Mouse (Mus musculus): ENCODE data around the gene Zfp316.

Zfp316 gene

DNA sequence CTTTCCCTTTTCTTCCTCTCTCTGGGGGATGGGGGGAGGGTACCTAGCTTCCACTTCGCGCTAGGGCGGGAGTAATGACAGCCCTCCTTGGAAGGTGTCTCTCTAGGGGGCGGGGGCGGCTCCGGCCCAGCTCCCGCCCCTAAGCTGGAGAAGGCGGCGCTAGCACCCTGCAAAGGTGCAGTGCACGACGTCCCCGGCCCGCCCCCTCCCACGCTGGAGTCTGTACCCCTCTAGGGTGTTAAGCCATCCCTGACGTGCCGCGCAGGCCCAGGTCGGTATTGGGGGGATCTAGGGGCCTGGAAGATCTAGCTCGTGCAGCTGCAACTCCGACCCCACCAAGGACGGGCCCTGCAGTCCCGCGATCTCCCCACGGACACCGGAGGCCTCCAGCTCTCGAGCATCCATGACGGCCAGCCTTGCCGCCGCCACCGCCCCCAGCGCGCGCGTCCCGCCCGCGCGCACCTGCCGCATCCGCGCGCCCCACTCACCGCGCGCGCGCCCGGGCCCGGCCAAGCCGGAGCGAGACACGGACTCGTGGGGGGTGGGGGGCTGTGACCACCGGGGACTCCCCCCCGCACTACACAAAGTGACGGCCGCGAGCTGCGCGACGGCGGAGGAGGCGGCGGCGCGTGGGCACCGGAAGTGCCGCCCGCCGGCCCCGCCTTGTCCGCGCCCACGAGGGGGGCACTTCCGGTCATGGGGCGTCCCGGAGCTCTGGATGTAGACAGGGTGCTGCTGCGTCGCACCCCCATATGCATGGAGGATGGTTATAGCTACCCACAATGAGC lies at the start of gene Zfp316:
Gene Zfp316, minus strand, starts transcription at position 660 of the 788 bp plus-strand sequence.
- DNase-seq, result peak; percentile 73

DNA sequence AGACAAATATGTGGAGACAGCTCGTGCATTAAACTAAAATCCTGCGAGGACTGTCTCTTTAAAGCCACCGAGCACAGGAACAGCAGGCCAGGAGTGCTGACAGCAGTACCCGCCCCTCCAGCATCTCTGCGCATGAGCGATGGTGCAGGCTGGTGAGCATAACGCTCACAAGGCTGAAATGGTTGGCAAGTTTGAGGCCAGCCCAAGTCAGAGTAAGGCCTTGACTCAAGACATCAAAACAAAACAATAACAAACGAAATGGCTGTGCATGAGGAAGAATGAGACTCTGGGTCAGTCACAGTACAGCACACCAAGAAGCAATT lies 47.4 kb upstream of the Zfp316 start:
- no peak for DNase-seq

- no peak for DNase-seq
Measured at GRCm38 (mm10) chr5:143316605-143317287, 46.9 kb upstream of the Zfp316 start.

DNA sequence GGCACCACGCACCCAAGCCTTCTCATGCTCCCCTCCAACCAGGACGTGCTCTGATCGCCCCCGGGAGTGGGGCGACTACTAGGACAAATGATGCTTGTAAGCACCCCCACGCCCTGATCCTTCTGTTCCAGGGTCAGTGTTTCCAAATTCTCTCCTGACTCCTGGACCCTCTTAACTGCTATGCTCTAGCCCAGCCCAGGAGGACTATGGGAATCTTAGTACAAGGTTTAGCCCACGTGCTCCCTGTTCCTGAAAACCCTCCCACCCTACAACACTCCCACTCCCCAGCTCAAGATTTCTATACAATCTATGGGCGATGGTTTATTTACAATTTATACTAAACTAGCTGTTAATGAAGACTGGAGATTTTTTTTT lies 45.7 kb upstream of the Zfp316 start:
- DNase-seq, result no peak

DNA sequence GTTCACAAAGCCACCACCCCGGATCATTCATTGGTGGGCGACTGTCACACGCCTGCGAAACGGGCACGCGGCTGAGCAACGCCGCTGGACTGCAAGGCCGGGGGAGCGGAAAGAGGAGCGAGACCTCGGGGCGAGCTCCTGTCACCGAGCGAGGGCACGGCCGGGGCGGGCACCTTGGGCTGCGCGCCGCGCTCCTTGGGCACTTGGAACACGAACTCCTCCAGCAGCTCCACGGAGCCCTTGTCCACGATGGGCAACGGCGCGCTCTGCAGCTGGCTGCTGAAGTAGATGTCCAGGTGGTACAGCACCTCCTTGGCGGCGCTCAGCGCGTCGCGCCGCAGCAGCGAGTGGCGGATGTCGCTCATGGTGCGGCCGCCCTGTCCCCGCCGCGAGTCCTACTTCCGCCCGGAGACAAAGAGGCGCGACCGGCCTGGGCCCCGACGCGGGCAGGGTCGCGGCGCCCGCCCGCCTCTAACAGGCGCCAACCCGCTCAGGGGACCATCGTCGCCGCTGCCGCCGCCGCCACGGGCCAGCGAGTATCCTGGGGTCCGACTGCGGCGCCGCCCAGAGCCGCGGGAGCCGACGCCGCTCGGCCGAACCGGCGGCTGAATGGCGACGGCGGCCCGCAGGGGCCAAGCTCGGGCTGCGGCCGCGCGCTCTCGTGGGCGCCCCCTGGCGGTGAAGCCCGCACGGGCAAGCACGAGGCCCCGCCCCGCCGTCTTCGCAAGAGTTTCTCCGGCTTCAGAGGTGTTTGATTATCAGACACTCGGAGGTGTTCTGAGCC lies 45.1 kb upstream of the Zfp316 start, which contains the start of gene E130309D02Rik:
Gene E130309D02Rik, minus strand, starts transcription at position 631 of the 784 bp plus-strand sequence.
- DNase-seq, result peak; percentile 93

- no peak for DNase-seq
Measured at GRCm38 (mm10) chr5:143314183-143314729, 44.4 kb upstream of the Zfp316 start.

- DNase-seq, result peak; percentile 88
Measured at GRCm38 (mm10) chr5:143311886-143312285, 42.1 kb upstream of the Zfp316 start.

DNA sequence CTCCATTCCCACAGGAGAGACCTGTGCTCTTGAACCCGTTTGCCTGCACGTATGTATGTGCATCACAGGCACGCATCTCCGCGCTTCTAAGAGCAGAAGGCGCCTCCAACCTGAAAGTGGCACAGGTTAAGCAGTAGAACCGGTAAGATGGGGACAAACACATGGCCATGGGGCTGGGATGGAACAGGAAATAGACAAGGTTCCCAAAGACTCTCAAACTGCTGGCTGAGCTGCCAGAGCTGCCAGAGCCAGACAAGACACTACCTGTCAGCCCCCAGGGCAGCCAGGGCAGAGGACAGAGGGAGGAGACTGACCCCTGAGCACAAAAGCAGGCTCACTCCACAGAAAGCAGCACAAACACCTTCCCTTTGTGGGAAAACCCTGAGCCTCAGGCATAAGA lies 40.1 kb upstream of the Zfp316 start:
- no peak for DNase-seq

DNA sequence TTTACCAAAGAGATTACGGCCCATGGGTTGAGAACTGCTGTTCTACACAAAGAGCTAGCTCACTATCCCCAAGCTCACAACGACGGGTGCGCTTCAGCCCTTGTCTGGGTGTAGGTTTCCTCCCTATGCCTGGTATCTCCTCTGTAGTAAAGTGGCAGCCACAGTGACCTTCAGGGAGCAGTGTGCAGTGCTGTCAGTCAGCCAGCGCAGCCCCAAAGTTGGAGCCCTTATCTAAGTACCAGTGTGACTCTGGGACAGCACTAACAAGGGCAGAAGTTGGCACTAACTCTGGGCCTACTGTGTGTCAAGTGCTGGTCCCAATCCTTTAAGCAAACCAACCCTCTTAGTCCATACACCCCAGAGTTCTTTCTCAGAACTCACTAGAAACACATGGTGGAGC lies 39.0 kb upstream of the Zfp316 start:
- no peak for DNase-seq

GRCm38 (mm10) chr5:143304251-143304650 lies 34.4 kb upstream of the Zfp316 start:
- DNase-seq, result no peak

DNA sequence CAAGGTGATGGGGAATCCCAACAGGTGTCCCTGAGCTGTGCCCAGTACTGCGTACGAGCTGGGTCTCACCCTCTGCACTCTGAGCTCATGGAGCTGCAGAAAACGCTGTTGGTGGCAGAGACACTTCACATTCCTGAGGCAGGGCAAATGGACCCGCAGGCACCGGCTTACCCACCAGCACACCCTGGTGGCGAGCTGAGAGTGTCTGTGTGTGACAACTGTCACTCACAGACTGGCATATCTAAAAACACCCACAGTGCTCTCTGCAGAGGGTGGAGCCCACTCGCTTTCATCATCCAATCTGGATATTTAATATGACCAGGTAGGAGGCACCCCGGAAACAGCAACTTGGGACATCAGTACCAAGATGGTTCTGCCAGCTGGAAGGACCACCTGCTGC lies 31.5 kb upstream of the Zfp316 start:
- no peak for DNase-seq

DNA sequence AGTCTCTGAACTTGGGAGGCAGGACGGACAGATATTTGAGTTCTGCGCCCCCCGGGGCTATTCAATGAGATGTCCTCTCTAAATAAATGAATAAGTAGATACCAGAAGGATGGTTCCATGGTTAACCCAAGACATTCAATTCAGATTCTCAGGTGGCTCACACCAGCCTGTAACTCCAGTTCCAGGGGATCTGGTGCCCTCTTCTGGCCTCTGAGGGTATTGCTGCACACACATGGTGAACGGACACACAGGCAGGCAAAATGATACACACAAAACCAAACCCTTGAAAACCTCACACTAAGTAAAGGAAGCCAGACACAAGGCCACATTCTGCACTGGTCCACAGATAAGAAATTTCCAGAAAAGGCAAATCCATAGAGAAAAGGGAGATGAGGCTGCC lies 29.9 kb upstream of the Zfp316 start:
- peak; percentile 63 for DNase-seq

- no peak for DNase-seq
Measured at GRCm38 (mm10) chr5:143298391-143298790, 28.6 kb upstream of the Zfp316 start.

- peak; percentile 34 for DNase-seq
Measured at GRCm38 (mm10) chr5:143297986-143298385, 28.2 kb upstream of the Zfp316 start.

GRCm38 (mm10) chr5:143295330-143295729 lies 25.5 kb upstream of the Zfp316 start:
- DNase-seq, result no peak

DNA sequence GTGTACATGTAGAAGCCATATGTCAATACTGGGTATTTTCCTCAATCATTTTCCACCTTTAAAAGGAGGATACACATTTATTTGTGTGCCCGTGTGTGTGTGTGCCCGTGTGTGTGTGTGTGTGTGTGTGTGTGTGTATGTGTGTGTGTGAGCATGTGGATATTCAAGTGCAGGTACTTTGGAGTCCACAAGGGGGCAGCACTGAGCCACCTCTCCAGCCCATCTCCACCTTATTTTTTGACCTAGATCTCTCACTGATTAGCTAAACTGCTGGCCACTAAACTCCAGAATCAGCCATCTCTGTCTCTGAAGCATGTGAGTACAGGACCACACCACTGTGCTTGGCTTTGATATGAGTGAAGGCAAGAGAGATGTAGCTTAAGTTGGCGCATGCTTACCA lies 25.0 kb upstream of the Zfp316 start:
- no peak for DNase-seq

- no peak for DNase-seq
Measured at GRCm38 (mm10) chr5:143293404-143293803, 23.6 kb upstream of the Zfp316 start, which contains the start of gene Zfp853. Gene Zfp853 (minus strand): TSS chr5:143293623.

DNA sequence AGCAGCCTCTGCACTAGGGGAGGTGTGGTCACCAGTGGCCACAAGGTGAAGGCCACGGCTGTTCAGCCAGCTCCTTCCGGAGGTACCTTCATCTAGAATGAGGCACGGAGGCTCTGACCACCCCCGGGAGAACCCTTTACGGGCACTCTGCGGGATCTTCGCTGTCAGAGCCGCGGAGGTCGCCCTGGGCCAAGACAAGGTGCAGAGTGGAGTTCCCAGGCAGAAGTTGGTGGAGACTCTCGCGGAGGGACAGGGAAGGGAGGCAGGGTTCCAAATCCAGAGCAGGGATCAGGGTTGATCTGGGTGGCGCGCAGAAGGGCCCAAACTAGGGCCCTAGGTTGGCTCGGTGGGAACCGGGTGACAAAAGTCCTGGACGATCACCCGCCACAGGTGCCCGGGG lies 23.1 kb upstream of the Zfp316 start:
- no peak for DNase-seq

DNA sequence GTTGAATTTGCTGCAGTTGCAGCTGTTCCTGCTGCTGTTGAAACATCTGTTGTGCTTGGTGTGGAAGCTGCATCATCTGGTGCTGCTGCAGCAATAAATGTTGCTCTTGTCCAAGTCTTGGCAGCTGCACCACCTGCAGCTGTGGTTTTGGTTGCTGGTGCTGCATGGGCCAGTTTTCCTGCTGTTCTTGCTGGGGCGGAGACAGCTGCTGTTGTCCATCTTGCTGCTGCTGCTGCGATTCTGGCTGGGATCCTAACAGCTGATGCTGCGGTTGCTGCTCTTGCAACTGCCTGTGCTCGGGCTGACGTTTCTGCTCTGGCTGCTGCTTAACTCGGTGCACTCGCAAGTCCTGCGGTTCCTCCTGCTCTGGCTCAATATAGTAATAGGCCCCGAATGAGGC lies 19.5 kb upstream of the Zfp316 start:
- DNase-seq, result no peak

- no peak for DNase-seq
Measured at GRCm38 (mm10) chr5:143288378-143288911, 18.6 kb upstream of the Zfp316 start.

DNA sequence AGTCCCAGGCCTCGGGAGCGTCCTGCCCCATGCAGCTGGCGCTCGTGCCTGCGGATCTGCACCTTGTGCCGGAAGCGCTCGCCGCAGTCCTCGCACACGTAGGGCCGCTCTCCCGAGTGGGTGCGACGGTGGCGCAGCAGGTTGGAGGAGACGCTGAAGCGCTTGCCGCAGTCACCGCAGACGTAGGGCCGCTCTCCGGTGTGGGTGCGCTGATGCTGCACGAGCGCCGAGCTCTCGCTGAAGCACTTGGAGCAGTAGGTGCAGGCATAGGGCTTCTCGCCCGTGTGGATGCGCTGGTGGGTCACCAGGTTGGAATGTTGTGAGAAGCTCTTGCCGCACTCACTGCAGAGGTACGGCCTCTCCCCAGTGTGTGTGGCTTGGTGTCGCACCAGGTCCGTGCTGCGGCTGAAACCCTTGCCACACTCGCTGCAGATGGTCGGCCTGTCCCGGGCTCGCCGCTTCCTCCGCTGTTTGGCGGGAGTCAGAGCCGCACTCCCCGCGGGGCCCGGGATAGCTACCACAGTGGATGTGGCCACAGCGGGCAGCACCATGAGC lies 18.0 kb upstream of the Zfp316 start:
- DNase-seq, result no peak

- DNase-seq, result no peak
Measured at GRCm38 (mm10) chr5:143284762-143285161, 14.9 kb upstream of the Zfp316 start.

GRCm38 (mm10) chr5:143279247-143279646 lies 9.4 kb upstream of the Zfp316 start:
- DNase-seq, result no peak
